Mouse (Mus musculus): ENCODE data around the gene Plcb3.
"Not testable (repeated sequence)": the region's sequence is repeated elsewhere in the genome, so short reads cannot be mapped to it uniquely, and the experiment has no call there.

The Plcb3 gene

DNA sequence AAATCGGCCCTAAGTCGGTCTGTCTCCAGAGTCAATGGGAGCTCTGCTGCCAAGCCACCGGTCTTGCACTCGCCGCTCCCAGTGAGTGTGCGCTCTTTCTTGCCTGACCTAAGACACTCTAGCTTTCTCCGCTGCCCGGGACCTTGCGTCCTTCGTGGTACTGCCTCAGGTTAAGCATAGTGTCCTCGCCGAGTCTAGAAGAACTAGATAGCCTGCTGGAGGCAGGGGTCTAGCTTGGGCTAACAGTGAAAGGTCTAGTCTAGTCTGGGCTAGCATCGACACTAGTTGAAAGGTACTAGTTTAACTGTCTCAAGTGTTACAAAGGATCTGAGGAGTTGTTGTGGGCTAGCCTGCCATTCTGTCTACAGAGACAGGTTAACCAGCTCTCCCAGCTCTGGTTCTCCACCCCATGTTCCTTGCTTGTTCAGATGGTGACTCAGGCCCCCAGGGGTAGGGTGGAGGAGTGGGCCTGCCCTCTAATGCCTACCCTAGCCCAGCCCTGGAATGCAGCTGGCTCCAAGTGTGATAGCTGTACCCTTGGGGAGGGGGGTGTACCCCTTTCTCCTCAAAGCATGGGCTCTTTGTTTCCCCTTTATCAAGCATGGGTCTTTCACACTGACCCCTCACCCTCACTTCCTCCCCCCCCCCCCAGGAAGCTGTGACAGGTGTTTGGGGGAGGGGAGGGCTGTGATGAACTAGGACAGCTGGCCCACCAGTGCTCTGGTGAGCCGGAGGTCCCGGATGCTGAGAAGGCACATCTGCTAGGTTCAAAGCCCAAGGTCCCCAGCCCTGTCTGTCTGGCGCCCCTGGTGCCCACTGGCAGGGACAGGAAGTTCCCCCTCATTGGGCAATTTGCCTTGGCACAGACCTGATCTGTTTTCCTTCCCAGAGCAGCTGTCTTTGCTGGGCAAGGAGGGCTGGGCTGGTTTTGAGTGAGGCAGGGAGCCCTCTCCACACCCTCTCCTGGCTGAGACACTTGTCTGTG lies at the start of gene Plcb3:
Gene Plcb3, minus strand, starts transcription at position 934 of the 985 bp plus-strand sequence.
- DNase-seq (ENCODE audit: low read depth): no peak

DNA sequence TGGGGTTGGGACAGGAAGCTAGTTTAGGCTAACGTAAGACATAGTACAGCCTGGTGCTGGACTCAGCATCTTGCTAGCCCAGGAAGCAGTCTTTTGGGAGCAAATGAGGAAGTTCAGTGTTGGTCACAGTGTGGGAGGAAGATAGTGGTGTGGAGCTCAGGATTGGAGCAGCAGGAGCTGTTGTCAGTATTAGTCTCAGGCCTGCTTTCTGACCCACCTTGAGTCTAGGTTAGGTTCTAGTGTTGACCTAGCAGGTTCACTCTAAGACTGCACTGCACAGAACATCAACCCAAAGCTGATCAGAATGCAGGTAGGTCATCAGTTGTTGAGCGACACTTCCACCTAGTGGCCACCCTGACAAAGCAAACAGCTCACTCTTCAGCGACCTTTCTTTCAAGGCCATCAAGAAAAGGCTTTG lies 44.0 kb upstream of the Plcb3 start:
- DNase-seq (ENCODE audit: low read depth): peak; percentile 9

- DNase-seq (ENCODE audit: low read depth): no peak
These were observed 42.9 kb upstream of the Plcb3 start, which contains the start of gene Fermt3 for GRCm38 (mm10) chr19:7019191-7019590. Gene Fermt3, minus strand, starts transcription at chr19:7019469.

GRCm38 (mm10) chr19:7018546-7018945 lies 42.3 kb upstream of the Plcb3 start:
- no peak for DNase-seq (ENCODE audit: low read depth)

DNA sequence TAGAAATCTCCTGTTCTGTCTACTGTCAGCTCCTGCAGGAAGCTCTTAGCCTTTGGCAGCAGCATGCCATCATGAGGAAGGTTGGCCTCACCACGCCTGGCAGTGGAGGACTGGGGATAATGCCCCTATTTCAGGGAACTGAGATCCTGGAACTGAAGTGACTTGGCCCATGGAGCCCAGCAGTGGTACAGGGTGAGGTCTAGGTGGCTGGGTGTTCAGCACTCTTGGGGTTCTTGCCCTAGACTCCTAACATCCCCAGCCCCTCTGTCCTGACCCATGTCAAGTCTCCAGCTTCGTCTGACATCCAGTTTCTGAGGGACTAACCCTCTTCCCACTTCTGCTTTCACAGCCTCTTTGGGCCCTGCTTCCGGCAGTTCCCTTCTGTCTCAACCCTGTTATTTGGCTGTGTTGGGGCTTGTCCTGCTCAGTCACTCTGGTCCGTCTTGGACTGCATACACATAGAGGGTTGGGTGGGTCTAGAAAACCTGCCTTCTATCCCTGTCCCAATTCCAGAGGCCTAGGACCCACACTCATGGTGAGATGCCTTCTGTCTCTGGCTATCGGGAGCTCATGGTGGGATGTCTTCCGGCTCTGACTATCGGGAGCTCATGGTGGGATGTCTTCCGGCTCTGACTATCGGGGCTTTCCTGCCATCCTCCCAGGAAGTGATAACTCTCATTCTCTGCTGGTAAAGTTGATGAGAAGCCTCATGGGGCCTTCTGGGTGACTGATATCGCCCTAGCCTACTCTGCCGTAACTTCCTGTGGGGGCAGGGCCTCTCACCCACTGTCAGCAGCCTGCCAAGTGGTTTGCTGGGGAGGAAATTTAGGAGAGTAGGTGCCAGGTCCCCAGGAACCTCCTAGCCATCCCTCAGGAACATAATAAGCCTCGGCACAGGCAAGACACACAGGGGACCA lies 41.5 kb upstream of the Plcb3 start:
- no peak for DNase-seq (ENCODE audit: low read depth)

GRCm38 (mm10) chr19:7014481-7015135 lies 38.3 kb upstream of the Plcb3 start:
- no peak for DNase-seq (ENCODE audit: low read depth)

DNA sequence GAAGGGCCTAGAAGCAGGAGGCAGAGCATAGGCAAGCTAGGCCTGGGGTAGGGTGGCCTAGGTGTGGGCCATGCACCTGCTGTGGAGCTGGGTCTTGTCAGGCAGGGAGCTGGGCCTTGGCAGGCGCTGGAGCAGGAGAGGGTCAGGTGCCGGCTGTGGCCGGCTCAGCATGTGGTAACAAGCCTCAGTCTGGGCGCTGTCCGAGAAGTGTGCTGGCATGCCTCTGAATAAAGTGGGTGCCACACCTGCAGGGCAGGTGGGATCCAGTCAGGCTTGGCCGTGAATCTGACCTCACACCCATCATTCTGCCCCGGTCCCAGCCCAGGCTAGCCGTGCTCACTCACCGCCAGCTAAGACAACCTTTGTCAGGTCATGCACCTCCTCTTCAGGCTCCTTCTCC lies 37.7 kb upstream of the Plcb3 start:
- DNase-seq (ENCODE audit: low read depth): no peak

DNA sequence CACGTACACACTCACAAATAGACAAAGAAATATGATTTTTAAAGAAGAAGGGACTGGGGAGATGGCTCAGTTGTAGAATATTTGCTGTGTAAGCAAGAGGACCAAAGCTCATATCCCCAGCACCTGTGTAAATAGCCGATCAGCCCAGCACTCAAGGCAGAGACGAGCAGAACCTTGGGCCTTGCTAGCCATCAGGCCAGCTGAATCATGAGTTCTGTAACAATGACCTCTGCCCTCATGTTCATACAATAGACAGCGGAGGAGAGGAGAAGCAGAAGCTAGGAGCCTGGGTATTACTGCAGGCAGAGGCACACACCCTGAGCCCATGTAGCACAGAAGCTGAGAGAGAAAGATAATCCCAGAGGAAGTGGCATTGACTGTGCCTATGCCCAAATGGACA lies 36.2 kb upstream of the Plcb3 start:
- no peak for DNase-seq (ENCODE audit: low read depth)

- no peak for DNase-seq (ENCODE audit: low read depth)
These were observed 30.8 kb upstream of the Plcb3 start for GRCm38 (mm10) chr19:7006892-7007593.

- no peak for DNase-seq (ENCODE audit: low read depth)
These were observed 23.2 kb upstream of the Plcb3 start for GRCm38 (mm10) chr19:6999360-7000063.

- DNase-seq (ENCODE audit: low read depth): no peak
These were observed 21.5 kb upstream of the Plcb3 start for GRCm38 (mm10) chr19:6997721-6998290.

- no peak for DNase-seq (ENCODE audit: low read depth)
These were observed 19.7 kb upstream of the Plcb3 start, which contains the start of the genes Nudt22 and Trpt1 for GRCm38 (mm10) chr19:6996006-6996405. Gene Nudt22, minus strand, starts transcription at chr19:6996117. Gene Trpt1, plus strand, starts transcription at chr19:6996131.

GRCm38 (mm10) chr19:6995255-6995991 lies 19.2 kb upstream of the Plcb3 start:
- no peak for DNase-seq (ENCODE audit: low read depth)

GRCm38 (mm10) chr19:6994489-6994888 lies 18.2 kb upstream of the Plcb3 start:
- DNase-seq (ENCODE audit: low read depth): no peak

GRCm38 (mm10) chr19:6994002-6994401 lies 17.7 kb upstream of the Plcb3 start:
- DNase-seq (ENCODE audit: low read depth): no peak

GRCm38 (mm10) chr19:6993011-6993770 lies 16.9 kb upstream of the Plcb3 start:
- no peak for DNase-seq (ENCODE audit: low read depth)

DNA sequence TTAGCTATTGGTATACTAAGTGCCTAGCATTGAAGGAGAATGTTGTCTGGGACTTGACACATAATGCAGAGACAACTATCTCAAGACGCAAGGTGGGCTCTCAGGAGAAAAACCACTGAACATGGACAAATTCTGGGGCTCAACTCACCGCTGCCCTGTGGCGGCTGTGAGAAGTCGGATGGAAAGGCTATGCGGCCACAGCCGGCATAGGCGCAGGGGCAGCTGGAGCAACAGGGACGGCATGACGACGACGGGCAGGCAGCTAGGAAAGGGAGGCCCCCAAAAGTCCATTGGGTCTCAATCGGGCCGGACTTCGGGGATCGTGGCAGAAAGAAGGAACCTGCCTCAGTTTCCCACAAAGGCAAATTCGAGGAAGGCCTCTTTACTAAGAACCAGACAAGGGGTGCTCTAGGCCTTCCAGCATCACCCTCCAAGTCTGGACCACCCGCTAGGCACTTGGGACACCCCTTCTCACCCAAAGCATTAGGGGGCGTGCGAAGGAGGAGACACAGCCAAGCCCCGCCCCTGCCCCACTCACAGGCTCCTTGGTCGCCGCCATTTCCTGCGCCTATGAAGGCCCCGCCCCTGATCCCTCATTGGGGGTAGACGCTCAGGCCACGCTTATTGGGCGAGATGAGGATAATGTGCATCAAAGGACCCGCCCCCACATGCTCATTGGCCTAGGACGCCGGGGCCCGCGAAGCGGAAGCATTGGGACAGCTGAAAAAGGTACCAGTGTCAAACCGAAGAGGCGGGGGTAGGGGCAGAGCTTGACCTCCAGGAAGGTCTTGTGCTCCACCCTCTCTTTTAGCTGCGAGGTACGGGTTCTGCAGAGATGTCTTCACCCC lies 16.0 kb upstream of the Plcb3 start, which contains the start of gene Dnajc4:
Gene Dnajc4, minus strand, starts transcription at position 562 of the 848 bp plus-strand sequence.
- peak; percentile 86 for DNase-seq (ENCODE audit: low read depth)

- not testable (repeated sequence) for DNase-seq (ENCODE audit: low read depth)
These were observed 14.9 kb upstream of the Plcb3 start for GRCm38 (mm10) chr19:6991166-6991565.
